Mouse (Mus musculus) left cerebral cortex, postnatal 4 days (tissue): Measurements from ENCODE around the gene Caap1. TPM values are rescaled to one million over a fixed set of nuclear protein-coding genes. Genes with fewer than 3 reads are reported as not detected.
A peak's percentile ranks its signal among the peaks of the same experiment; 100 is the strongest.

Experiments
- DNase-seq: peaks from one replicate; pipeline ENCODE4 v3.0.0-alpha.2; 2022
- intact Hi-C: fragments of 180-260 bp; cut with DNase I; formaldehyde crosslinking; loops from one replicate; pipeline ENCODE4 v1.15.1; 2025
- total RNA-seq, 2 experiments: library from RNA; stranded (reverse); gene quantifications; 2 replicates each; pipeline ENCODE4 v1.2.3; 2021

The Caap1 gene
- total RNA-seq, 2 experiments from 2014 or later, result 8.9 to 10.6 TPM

DNA sequence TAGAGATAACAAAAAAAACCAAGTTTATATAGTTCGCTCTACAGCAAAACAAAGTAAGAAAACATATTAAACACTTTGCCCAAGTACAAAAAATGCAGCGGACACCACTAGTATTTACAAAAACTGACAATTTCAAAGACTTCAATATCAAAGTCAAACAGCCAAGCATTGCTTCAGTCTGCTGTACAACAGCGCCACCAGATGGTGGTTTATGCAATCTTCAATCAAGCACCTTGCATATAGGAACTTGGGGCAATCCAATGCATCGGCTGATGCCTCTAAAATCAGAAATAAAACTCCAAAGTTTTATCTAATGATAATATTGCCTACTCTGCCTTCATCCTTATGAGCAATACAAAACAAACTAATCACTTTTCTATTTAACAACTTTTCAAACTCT lies 39.0 kb downstream of the Caap1 start:
- intact Hi-C loops, result no loop called here
- peak; percentile 54 for DNase-seq

DNA sequence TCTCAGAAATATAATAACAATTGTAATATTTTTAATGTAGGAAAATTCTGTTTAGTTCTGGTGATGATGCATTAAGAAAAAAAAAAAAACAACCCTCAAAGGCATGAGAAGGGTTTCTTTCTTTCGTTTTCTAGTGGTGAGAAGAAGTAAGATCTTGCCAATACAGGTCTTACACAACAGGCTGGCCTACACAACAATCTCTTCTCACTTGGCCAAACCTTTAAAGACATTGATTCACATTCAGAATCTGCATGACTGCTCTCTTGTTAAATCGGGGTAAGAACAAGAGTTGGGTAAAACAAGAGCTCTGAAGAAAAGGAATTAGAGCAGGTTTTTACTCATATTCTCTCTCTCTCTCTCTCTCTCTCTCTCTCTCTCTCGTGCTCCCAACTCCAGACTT lies 41.2 kb downstream of the Caap1 start:
- intact Hi-C loops, result no loop called here
- no peak for DNase-seq

DNA sequence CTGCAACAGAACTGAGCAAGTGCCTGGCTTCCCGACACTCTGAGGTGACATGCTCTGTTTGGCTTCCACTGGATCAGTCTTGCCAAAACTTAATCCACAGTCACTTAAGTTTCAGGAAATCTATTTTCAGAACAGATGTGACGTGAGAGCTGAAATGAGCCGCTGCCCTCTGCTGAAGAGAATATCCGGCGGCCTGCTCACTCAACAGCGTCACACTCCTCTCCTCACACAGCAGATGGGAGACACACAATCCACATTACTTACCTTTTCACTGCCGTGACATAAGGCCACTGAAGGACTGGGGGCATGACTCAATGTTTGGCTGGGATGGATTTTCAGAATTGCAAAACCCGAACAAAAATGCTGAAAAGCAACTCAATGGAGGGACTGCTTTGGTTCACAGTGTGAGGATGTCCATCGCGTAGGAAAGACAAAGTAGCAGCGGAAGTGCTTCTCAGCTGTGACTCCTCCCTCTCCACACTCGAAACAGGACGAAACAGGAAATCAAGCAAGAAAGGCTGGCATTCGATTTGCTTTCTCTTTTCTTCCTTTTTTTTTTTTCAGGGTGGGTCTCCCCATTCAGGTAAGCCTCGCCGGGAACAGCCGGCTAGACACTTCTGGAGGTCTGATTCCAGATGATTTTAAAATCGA lies 79.7 kb downstream of the Caap1 start:
- no peak for DNase-seq
- intact Hi-C loops, result no loop called here

DNA sequence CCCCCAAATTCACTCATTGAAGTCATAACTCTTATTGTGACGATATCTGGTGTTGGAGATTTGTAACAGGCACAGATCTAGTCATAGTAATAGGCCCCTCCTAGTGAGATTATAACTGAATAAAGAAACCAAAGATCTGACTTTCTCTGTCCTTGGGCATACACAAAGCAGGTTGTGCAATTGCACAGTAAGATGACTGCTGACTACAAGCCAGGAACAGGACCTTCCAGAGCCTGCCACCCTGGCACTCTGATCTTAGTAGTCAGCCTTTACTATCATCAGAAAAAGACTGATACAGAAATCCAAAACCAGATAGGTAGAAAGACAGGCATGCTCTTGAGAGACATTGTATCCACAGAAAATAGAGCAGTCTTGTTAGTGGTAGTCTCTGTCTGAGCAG lies 83.3 kb downstream of the Caap1 start:
- intact Hi-C loops, result no loop called here

DNA sequence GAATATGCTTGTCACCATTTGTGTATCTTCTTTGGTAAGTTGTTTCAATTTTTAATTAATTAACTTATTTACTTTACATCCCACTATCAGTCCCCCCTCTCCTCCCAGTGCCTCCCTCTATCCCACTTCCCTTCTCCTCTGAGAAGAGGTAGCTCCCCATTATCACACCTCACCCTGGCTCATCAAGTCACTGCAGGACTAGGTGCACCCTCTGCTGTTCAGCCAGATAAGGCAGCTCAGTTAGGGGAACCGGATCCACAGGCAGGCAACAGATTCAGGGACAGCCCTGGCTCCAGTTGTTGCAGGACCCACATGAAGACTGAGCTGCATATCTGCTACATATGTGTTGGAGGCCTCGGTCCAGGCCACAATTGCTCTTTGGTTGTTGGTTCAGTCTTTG lies 97.2 kb downstream of the Caap1 start:
- no peak for DNase-seq
- intact Hi-C loops, result no loop called here

More for the DNA sequence above, 83.3 kb downstream of the Caap1 start:
- DNase-seq, result no peak

DNA sequence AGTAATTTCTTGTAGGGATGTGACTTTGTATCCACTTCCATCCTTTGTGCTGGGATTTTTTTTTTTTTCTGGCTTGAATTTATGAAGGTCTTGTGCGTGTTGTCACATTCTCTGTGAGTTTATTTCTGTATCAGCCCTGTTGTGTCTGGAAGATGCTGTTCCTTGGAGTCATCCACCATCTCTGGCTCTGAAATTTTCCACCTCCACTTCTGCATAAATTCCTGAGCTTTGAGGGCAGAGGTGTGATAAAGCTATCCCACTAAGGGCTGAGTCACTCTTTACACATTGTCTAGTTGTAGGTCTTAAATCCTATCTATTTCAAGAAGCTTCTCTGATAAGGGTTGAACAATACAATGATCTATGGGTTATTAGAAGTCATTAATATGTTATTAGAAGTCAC lies 101.7 kb downstream of the Caap1 start:
- intact Hi-C loops, result no loop called here
- DNase-seq, result no peak

Other genes with a start within 250 kb of the Caap1 start
- not detected for gene Gm10306, start 250 bp downstream of the Caap1 start, total RNA-seq
- gene Plaa, start 46.4 kb upstream of the Caap1 start, total RNA-seq, result 10 to 100 TPM; 81.2 to 86.0 TPM
- gene Ift74, start 57.7 kb upstream of the Caap1 start, total RNA-seq, result 10 to 100 TPM; 26.8 to 30.4 TPM
- not detected for gene Lrrc19, start 93.3 kb upstream of the Caap1 start, total RNA-seq
- 10 to 100 TPM; 12.1 to 13.3 TPM for gene Tek, start 182.5 kb upstream of the Caap1 start, total RNA-seq